Mouse (Mus musculus) erythroblast, embryonic 14.5 days (primary cell): ENCODE data around the gene Hoxc13. TPM values are rescaled to one million over a fixed set of nuclear protein-coding genes. Genes with fewer than 3 reads are reported as not detected.

Experiments
- H3K27me3 ChIP-seq: 2 replicates; pipeline ENCODE4 v1.6.1; 2012; ENCODE audit warnings: inconsistent platforms; ENCODE audit not compliant: control insufficient read depth
- H3K36me3 ChIP-seq: 2 replicates; pipeline ENCODE4 v1.6.1; 2012; ENCODE audit warnings: mild to moderate bottlenecking, inconsistent platforms; ENCODE audit not compliant: control insufficient read depth
- H3K4me1 ChIP-seq: 2 replicates; pipeline ENCODE4 v1.6.1; 2012; ENCODE audit warnings: inconsistent platforms; ENCODE audit not compliant: control insufficient read depth
- H3K4me3 ChIP-seq: replicated peaks from 2 replicates; pipeline ENCODE3; 2012; ENCODE audit warnings: moderate library complexity, mild to moderate bottlenecking, inconsistent platforms
- H3K9me3 ChIP-seq: 2 replicates; pipeline ENCODE4 v1.6.1; 2012; ENCODE audit warnings: low read length, inconsistent platforms, mixed read lengths; ENCODE audit not compliant: control insufficient read depth
- GATA1 ChIP-seq: IDR thresholded peaks from 2 replicates; pipeline ENCODE4 v1.6.1; 2012; ENCODE audit warnings: low read length, inconsistent platforms, mixed read lengths
- TAL1 ChIP-seq: IDR thresholded peaks from 3 replicates; pipeline ENCODE4 v1.6.1; 2012; ENCODE audit warnings: low read length, inconsistent platforms, mixed read lengths
- polyA plus RNA-seq: library from polyadenylated mRNA; stranded (reverse); fragments of >175 nt; gene quantifications from 2 replicates; pipeline ENCODE4 v1.2.3, GENCODE M21; 2012

Hoxc13 gene
- polyA plus RNA-seq, 1 experiment = not detected

- Histone ChIP-seq H3K36me3 (no peaks in the 10 kb centered on the region), H3K4me1 (no peaks in the 10 kb centered on the region), H3K27me3 (peaks cover 96% of the 10 kb centered on the region), H3K4me3 (no peak overlapping the region), H3K9me3 (no peaks in the 10 kb centered on the region; the same call in 1 of the 2 replicates)
- TF ChIP-seq GATA1 (no peak), TAL1 (no peak)
Measured at GRCm38 (mm10) chr15:102917972-102918572, 2.8 kb upstream of the Hoxc13 start.

- H3K4me3 ChIP-seq = no peak overlapping the region
- H3K4me1 ChIP-seq = no peaks in the 10 kb centered on the region
- H3K27me3 ChIP-seq = peaks cover 96% of the 10 kb centered on the region
- TF ChIP-seq TAL1 (no peak), GATA1 (no peak)
- H3K36me3 ChIP-seq = no peaks in the 10 kb centered on the region
- H3K9me3 ChIP-seq = no peaks in the 10 kb centered on the region; the same call in 1 of the 2 replicates
Measured at GRCm38 (mm10) chr15:102918611-102919265, 2.2 kb upstream of the Hoxc13 start.

DNA sequence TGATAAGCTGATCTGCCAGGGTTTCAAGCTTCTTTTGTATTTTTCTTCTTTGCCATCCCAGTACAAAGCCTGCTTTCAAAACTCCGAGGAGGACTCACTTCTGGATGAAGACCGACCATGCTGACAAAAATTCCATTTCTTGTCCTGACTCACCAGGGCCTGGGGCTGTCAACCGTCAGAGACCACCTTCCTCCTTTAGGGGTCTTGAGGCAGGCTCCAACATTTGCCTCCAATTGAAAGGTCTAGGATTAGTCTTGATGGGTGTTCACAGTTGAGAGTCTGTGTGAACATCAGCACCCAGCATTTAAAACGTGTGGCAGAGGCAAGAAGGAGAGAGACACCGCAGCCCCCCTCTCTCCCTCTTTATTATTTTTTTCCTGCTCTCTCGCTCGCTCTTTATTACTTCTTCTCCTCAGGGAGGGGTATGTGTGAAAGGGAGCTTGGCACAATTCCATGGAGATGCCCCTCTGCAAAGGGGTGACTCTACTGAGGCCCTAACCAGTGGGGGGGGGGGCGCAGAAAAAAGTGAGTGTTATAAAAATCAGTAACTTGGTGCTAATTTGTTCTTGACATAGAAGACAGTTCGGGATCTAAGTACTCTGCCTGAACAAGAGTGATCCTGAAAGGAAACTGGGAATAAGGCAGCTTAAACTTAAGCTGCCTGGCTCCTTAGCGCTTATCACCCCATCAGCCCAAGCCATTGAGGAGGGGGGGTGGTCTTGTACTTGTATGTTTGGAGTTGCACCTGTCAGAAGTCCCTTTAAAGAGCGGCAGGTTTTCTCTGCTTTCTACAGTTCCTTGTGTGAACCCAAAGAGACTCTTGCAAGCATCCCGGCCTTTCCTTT is 1.3 kb upstream of the Hoxc13 start:
- no peaks in the 10 kb centered on the region; the same call in 1 of the 2 replicates for H3K9me3 ChIP-seq
- TF ChIP-seq TAL1 = no peak
- TF ChIP-seq GATA1 = no peak
- no peaks in the 10 kb centered on the region for H3K4me1 ChIP-seq
- peaks cover 94% of the 10 kb centered on the region for H3K27me3 ChIP-seq
- no peak overlapping the region for H3K4me3 ChIP-seq
- H3K36me3 ChIP-seq = no peaks in the 10 kb centered on the region

GRCm38 (mm10) chr15:102920619-102921018 is 284 bp upstream of the Hoxc13 start:
- Histone ChIP-seq H3K27me3 (peaks cover 98% of the 10 kb centered on the region), H3K4me3 (no peak overlapping the region), H3K36me3 (no peaks in the 10 kb centered on the region), H3K9me3 (no peaks in the 10 kb centered on the region; the same call in 1 of the 2 replicates), H3K4me1 (no peaks in the 10 kb centered on the region)
- no peak for TF ChIP-seq TAL1
- TF ChIP-seq GATA1 = no peak

DNA sequence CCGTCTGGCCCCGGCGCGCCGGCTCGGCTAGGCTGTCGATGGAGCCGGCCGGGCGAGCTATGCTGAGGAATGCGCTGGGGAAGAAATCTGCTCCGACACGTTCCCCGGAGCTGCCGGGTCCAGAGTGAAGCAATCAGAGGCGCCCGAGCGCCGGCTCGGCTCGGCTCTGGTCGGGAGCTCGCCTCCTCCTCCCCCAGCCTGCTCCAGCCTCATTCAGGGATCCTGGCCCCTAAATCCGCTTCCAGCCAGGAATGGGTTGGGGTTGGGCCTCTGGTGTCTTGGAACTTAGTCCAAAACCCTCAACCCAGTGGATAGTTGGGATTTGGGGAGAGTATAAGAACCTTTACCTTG is 1.1 kb downstream of the Hoxc13 start:
- H3K27me3 ChIP-seq = peaks cover 98% of the 10 kb centered on the region
- H3K4me1 ChIP-seq = no peaks in the 10 kb centered on the region
- TF ChIP-seq TAL1 (no peak), GATA1 (no peak)
- H3K9me3 ChIP-seq = no peaks in the 10 kb centered on the region; the same call in 1 of the 2 replicates
- no peaks in the 10 kb centered on the region for H3K36me3 ChIP-seq
- no peak overlapping the region for H3K4me3 ChIP-seq

GRCm38 (mm10) chr15:102922636-102923500 is 2.0 kb downstream of the Hoxc13 start:
- no peaks in the 10 kb centered on the region; the same call in 1 of the 2 replicates for H3K9me3 ChIP-seq
- no peak for TF ChIP-seq GATA1
- TF ChIP-seq TAL1 = no peak
- no peak overlapping the region for H3K4me3 ChIP-seq
- H3K4me1 ChIP-seq = no peaks in the 10 kb centered on the region
- peaks cover 98% of the 10 kb centered on the region for H3K27me3 ChIP-seq
- no peaks in the 10 kb centered on the region for H3K36me3 ChIP-seq

DNA sequence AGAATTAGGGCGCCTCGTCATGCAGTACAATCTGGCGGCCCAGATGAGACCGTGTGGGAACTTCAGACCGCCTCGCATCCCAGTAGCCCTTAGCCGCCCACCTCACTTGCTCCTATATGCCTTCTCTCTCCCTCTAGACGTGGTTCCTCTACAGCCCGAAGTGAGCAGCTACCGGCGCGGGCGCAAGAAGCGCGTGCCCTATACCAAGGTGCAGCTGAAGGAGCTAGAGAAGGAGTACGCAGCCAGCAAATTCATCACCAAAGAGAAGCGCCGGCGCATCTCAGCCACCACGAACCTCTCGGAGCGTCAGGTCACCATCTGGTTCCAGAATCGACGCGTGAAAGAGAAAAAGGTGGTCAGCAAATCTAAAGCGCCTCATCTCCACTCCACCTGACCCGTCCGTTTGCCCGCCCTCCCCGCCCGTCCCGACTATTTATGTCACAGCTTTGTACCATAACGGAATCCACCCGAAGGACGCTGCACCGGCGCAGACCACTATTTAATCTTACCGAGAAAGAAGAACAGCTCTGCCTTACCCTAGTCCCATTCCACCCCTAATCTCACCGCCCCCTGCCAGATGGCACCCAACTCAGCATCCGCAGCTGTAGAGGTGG is 6.2 kb downstream of the Hoxc13 start:
- Histone ChIP-seq H3K4me3 (no peak overlapping the region), H3K9me3 (no peaks in the 10 kb centered on the region), H3K4me1 (no peaks in the 10 kb centered on the region), H3K36me3 (no peaks in the 10 kb centered on the region), H3K27me3 (peaks cover 97% of the 10 kb centered on the region)
- TF ChIP-seq GATA1 = no peak
- TF ChIP-seq TAL1 = no peak

GRCm38 (mm10) chr15:102931706-102932358 is 10.9 kb downstream of the Hoxc13 start:
- no peaks in the 10 kb centered on the region for H3K36me3 ChIP-seq
- TF ChIP-seq TAL1 (no peak), GATA1 (no peak)
- H3K27me3 ChIP-seq = peaks cover 99% of the 10 kb centered on the region
- H3K4me3 ChIP-seq = no peak overlapping the region
- H3K9me3 ChIP-seq = peaks cover 1% of the 10 kb centered on the region; the same call in 1 of the 2 replicates
- no peaks in the 10 kb centered on the region for H3K4me1 ChIP-seq
